Mouse (Mus musculus): ENCODE results near the gene Pole2. TPM values are rescaled to one million over a fixed set of nuclear protein-coding genes. Genes with fewer than 3 reads are reported as not detected.

The Pole2 gene
- polyA plus RNA-seq (2014; fragmentation: Illumina TruSeq; extraction: RNeasy Lipid Tissue Mini Kit (QIAGEN cat#74804); ENCODE audit: low read depth, low replicate concordance): 6.2 TPM

DNA sequence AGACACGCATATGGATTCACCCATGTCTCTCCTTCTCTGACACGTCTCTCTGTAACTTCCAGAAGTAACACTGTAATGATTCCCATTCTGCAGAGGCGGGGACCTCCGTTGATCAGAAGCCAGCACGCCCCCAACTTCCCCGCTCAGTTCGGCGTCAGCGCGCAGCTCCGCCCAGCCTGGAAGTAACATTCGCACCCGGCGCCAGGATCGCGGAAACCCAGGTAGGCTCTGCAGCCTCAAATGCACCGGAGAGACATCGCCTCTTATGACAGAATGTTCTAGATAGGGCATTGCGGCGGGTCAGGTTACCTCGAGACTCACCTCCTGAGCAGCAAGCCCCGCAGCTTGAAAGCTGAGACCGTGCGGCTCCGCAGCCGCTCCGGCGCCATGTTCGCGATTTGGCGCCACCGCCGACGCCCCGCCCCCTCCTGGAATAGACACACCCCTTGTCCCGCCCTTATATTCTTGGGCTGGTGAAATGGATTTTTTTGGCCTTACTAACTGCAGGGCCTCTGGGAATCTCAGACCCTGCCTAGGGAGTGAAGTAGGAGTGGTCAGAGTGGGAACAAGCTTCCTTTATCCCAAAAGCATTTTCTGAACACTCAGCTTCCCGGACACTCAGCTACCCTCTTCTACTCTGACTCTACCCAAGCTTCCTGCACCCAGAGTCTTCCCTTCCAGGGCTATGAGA is at the start of gene Pole2:
TSS of gene Pole2 (minus strand) at position 420 of the 691 bp plus-strand sequence.

DNA sequence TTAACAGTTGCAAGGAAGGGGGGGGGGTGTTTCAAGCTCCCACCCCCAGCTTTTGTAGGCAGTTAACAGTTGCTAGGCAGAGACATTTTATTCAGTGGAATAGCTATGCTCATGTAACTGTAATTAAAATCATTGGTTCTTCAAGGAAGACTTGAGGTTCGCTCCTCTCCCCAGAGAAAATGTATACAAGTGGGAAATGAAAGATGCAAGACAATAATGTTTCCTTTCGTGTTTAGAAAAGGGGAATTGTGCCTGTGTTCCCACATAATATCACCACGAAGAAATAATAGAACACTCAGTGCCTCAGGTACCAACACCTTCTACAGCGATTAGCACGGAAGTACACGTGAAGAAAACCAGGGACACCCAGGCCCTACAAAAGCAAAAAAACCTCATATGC is 12.9 kb upstream of the Pole2 start, which contains the start of gene Klhdc1:
TSS of gene Klhdc1 (plus strand) at position 301 of the 400 bp plus-strand sequence.

DNA sequence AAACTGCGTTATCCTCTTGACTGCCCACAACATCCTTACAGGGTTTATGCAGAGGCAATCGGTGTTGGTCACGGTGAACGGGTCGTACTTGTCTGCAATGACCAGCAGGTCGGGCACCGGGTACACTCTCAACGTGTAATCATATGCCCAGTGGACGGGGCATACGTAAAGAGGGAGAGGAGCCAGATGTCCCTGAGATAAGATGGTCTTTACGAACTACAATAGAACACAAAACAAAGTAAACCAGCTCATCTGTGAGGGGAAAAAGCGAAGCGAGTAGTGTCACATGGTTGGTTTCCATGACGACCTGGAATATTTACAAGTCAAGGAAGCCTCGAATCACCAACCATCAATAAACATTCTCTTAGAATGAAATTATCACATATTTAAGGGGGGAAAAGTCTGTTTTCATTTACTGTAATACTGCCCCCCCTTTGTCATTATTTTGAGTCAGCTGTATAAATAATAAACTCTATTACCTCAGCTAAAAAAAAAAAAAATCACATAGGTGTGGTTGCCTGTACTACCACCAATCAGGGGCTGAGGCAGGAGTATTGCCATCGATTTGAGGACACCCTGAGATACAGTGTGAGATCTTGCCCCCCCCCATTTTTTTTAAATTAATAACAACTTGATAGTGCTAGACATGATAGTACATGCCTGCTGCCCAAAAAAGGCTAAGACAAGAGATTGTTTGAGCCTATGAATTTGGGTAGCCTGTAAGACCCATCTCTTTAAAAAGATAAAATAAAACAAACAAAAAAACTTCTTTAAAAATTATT is 23.8 kb downstream of the Pole2 start, which contains the start of gene Gm49384:
TSS of gene Gm49384 (minus strand) at position 216 of the 782 bp plus-strand sequence.

DNA sequence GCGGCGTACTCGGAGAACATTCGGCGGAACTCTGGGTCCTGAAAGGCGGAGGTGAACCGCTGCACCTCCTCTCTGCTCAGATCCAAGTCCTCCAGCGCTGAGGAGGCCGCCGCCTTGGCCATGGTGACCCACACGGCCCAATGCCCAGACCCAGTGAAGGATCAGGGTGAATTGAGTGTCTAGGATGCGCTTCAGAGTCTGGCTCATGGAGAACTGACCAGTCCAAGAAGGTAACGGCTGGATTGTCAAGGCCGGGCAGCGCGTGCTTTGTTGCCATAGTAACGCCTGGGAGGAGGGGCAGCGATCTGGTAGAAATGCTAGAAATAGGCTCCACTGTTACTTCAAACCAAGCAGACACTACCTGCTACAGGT is 29.8 kb downstream of the Pole2 start, which contains the start of gene Dnaaf2:
TSS of gene Dnaaf2 (minus strand) at position 266 of the 372 bp plus-strand sequence.

DNA sequence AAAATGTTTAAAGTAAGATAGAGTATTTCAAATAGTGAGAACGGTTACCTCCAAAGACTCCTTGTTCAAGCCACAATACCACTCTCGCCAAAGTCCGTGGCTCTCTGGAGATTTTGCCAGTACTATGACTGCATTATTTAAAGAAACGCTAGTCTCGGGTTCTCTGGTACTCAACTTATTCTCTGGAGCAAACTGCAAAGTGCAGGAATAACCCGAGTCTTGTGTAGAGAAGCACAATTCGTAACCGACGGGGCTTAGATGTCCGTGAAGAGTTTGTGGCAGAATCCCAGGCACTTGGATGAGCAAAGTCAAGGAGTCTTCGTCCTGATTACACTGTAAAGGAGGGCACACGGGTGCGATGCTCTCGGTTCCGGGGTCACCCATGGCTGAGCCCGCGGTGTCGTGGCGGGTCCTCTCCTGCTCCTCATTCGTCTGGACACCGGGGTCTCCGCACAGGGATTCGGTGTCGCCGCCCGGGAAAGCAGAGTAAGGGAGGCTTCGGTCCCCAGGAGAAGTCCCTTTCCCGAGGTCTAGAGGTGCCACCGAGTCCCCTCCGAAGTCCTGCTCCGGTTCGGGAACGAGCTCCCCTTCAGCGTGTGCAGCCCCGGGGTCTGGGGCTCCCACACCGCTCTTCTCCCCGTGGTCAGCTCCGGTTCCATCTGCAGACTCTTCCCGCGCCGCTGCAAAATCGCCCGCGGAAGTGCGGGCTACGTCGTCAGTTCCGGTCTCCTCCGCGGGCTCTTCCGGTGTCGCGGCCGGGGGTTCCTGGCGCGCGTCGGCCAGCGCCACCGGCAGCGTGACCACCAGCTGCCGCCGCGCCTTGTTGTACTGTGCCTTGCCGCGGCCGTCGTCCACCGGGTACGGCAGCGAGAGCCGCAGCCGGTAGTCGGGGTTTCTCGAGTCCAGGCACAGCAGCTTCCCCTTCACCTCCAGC is 31.3 kb downstream of the Pole2 start, which contains the start of gene Gm49383:
TSS of gene Gm49383 (minus strand) at position 661 of the 934 bp plus-strand sequence.

DNA sequence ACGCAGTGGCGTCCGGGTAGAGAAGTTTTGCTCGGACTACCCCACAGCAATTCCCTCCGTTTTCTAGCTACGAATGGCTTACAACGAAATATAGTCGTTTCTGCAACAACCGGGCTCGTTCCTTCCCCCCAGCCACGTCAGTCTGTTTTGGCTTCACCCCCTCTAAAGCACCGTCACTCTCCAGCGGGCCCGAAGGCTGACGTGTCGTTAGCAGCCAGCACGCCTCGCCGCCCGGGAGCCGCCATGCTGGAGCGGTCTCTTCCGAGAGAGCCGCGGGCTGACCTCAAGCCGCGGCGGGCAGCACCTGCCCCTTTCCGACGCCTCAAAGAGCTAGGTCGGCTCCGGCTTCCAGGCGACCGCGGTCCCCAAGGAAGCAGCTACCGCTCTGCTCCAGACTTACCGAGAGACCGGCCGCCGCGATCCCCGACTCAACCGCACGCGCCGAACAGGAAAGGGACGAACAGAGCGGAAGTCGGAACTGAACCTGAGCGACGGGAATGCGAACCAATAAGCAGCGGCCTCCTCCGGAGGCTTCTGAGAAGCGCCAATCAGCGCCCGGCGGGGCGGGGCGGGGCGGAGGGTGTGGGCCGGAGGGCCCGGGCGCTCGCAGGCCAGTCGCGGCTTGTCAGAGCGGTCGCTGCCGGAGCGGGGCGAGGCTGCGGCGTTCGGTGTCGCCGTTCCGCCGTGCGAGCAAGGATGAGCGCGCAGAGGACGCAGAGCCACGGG is 44.2 kb downstream of the Pole2 start, which contains the start of the genes Rpl36al and Mgat2:
TSS of gene Rpl36al (minus strand) at position 501 of the 726 bp plus-strand sequence.
TSS of gene Mgat2 (plus strand) at position 575 of the 726 bp plus-strand sequence.

DNA sequence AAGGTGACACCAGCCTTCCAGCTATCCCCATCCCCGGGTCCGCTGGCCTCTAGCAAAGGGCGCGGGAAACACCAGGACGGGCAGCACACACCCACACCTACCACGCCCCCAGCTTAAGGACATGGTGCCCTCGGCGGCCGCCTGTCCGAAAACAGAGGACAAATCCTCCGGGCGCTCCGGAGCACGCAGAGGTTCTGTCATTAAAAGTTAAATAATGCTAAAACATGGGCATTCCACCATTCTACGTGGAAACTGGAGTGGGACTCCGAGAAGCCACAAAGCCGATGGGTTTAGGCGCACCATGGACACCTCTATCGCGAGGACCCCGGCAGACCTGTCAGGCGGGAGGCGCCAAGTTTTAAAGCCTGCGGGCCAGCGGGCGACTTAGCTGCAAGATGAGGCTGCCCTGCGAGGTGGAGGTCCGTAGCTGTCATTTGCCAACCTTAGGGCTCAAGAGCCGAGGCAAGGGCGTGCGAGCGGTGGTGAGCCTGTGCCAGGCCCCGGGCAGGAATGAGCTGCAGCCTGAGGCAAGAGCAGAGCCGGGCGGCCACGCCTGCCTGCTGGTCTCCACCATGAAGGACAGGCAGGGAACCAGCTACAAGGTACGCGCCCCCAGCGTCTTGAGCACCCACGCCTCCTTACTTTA is 59.4 kb downstream of the Pole2 start, which contains the start of gene Lrr1:
TSS of gene Lrr1 (plus strand) at position 354 of the 646 bp plus-strand sequence.

DNA sequence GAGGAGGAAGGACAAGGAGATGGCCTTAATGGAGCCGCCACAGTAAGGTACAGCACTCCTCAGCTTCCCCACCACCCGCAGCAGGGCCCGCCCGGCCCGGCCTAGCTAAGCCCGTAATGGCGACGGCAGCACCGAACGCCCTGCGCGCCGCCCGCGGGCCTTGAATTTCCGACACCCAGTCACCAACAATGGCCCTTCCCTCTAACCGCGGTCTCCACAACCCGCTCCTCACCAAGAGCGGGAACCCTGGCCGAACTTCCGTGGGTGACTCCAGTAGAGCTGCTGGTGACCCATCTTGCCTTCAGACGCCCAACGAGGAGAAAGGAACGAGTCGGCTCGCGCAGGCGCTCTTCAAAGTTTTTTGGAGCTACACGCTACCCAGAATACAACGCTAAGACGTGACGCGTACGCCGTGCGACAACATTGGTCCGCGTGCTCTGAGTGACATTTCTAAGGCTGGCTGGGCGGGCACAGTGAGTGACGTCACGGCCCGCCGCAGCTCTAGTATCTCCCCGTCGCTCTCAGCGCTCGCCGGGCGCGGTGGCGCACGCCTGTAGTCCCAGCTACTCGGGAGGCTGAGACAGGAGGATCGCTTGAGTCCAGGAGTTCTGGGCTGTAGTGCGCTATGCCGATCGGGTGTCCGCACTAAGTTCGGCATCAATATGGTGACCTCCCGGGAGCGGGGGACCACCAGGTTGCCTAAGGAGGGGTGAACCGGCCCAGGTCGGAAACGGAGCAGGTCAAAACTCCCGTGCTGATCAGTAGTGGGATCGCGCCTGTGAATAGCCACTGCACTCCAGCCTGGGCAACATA is 69.0 kb downstream of the Pole2 start, which contains the start of gene Rps29:
TSS of gene Rps29 (minus strand) at position 422 of the 813 bp plus-strand sequence.

Other genes starting within 250 kb of the Pole2 start
- 23.1 TPM for gene Rps29, start 69.0 kb downstream of the Pole2 start, polyA plus RNA-seq (2014; fragmentation: Illumina TruSeq; extraction: RNeasy Lipid Tissue Mini Kit (QIAGEN cat#74804); ENCODE audit: low read depth, low replicate concordance)
- gene Lrr1, start 59.4 kb downstream of the Pole2 start, polyA plus RNA-seq (2014; fragmentation: Illumina TruSeq; extraction: RNeasy Lipid Tissue Mini Kit (QIAGEN cat#74804); ENCODE audit: low read depth, low replicate concordance): 10.1 TPM
- gene Rpl36al, start 44.1 kb downstream of the Pole2 start, polyA plus RNA-seq (2014; fragmentation: Illumina TruSeq; extraction: RNeasy Lipid Tissue Mini Kit (QIAGEN cat#74804); ENCODE audit: low read depth, low replicate concordance): 117 TPM
- 54.8 TPM for gene Mgat2, start 44.0 kb downstream of the Pole2 start, polyA plus RNA-seq (2014; fragmentation: Illumina TruSeq; extraction: RNeasy Lipid Tissue Mini Kit (QIAGEN cat#74804); ENCODE audit: low read depth, low replicate concordance)
- gene Gm49383, start 31.1 kb downstream of the Pole2 start, polyA plus RNA-seq (2014; fragmentation: Illumina TruSeq; extraction: RNeasy Lipid Tissue Mini Kit (QIAGEN cat#74804); ENCODE audit: low read depth, low replicate concordance): 19.4 TPM
- 4.9 TPM for gene Dnaaf2, start 29.8 kb downstream of the Pole2 start, polyA plus RNA-seq (2014; fragmentation: Illumina TruSeq; extraction: RNeasy Lipid Tissue Mini Kit (QIAGEN cat#74804); ENCODE audit: low read depth, low replicate concordance)
- 46.2 TPM for gene Gm49384, start 23.9 kb downstream of the Pole2 start, polyA plus RNA-seq (2014; fragmentation: Illumina TruSeq; extraction: RNeasy Lipid Tissue Mini Kit (QIAGEN cat#74804); ENCODE audit: low read depth, low replicate concordance)
- gene Klhdc1, start 13.0 kb upstream of the Pole2 start, polyA plus RNA-seq (2014; fragmentation: Illumina TruSeq; extraction: RNeasy Lipid Tissue Mini Kit (QIAGEN cat#74804); ENCODE audit: low read depth, low replicate concordance): 53.9 TPM
- 148 TPM for gene Klhdc2, start 68.5 kb upstream of the Pole2 start, polyA plus RNA-seq (2014; fragmentation: Illumina TruSeq; extraction: RNeasy Lipid Tissue Mini Kit (QIAGEN cat#74804); ENCODE audit: low read depth, low replicate concordance)
- gene Nemf, start 129.0 kb upstream of the Pole2 start, polyA plus RNA-seq (2014; fragmentation: Illumina TruSeq; extraction: RNeasy Lipid Tissue Mini Kit (QIAGEN cat#74804); ENCODE audit: low read depth, low replicate concordance): 105 TPM
- gene Arf6, start 144.0 kb upstream of the Pole2 start, polyA plus RNA-seq (2014; fragmentation: Illumina TruSeq; extraction: RNeasy Lipid Tissue Mini Kit (QIAGEN cat#74804); ENCODE audit: low read depth, low replicate concordance): 21.0 TPM
- not detected for gene Gm9887, start 144.3 kb upstream of the Pole2 start, polyA plus RNA-seq (2014; fragmentation: Illumina TruSeq; extraction: RNeasy Lipid Tissue Mini Kit (QIAGEN cat#74804); ENCODE audit: low read depth, low replicate concordance)

Measured in testis, adult 10 weeks (tissue).